Mouse (Mus musculus) liver, embryonic 16.5 days (tissue): ENCODE results near the gene Kcnk18. TPM values are rescaled to one million over a fixed set of nuclear protein-coding genes. Genes with fewer than 3 reads are reported as not detected.

Source experiments
- ATAC-seq: fragments of 200-750 bp; cut with Nextera tagmentation; 2 replicates; pipeline ENCODE4 v1.8.0; 2017; ENCODE audit warnings: low read depth, mild to moderate bottlenecking, moderate number of reproducible peaks, moderate library complexity
- H3K27ac ChIP-seq: fragments of 300-500 bp; sonication (generic); 2 replicates; pipeline ENCODE4 v1.5.1; 2014; ENCODE audit warnings: mild to moderate bottlenecking, low read length
- H3K27me3 ChIP-seq: fragments of 300-500 bp; sonication (generic); 2 replicates; pipeline ENCODE4 v1.6.1; 2014; ENCODE audit warnings: low read depth, low read length, mixed read lengths; ENCODE audit not compliant: control insufficient read depth, insufficient read depth
- H3K36me3 ChIP-seq: fragments of 300-500 bp; sonication (generic); 2 replicates; pipeline ENCODE4 v1.6.1; 2014; ENCODE audit warnings: mild to moderate bottlenecking; ENCODE audit not compliant: control insufficient read depth, insufficient read depth
- H3K4me1 ChIP-seq: fragments of 300-500 bp; sonication (generic); 2 replicates; pipeline ENCODE4 v1.6.1; 2014; ENCODE audit warnings: low read depth, low read length, mixed read lengths; ENCODE audit not compliant: control insufficient read depth
- H3K4me2 ChIP-seq: fragments of 300-500 bp; sonication (generic); 2 replicates; pipeline ENCODE4 v1.6.1; 2014; ENCODE audit warnings: low read depth, low read length, mixed read lengths
- H3K4me3 ChIP-seq: fragments of 300-500 bp; sonication (generic); 2 replicates; pipeline ENCODE4 v1.5.1; 2014; ENCODE audit warnings: low read depth, mild to moderate bottlenecking, low read length
- H3K9ac ChIP-seq: fragments of 300-500 bp; sonication (generic); 2 replicates; pipeline ENCODE4 v1.6.1; 2014; ENCODE audit warnings: low read depth, low read length
- H3K9me3 ChIP-seq: fragments of 300-500 bp; sonication (generic); replicated peaks from 2 replicates; pipeline ENCODE4 v1.6.1; 2016; ENCODE audit warnings: low read length; ENCODE audit not compliant: control insufficient read depth
- WGBS: fragments of 180-500 bp; shearing (Covaris S2); extraction: QIAGEN DNeasy Blood & Tissue Kit; methylation state at CpG from one replicate; pipeline ENCODE4 v1.1.7; 2014; ENCODE audit not compliant: insufficient replicate concordance; 5-methylcytosine and 5-hydroxymethylcytosine counted together
- polyA plus RNA-seq: library from polyadenylated mRNA; unstranded; fragments of >200 nt; fragmentation: Nextera tagmentation; extraction: Ambion mirVana; gene quantifications from 2 replicates; pipeline ENCODE4 v1.2.1, GENCODE M21; 2015

Kcnk18 gene
- polyA plus RNA-seq, 1 experiment from 2014 or later: not detected

DNA sequence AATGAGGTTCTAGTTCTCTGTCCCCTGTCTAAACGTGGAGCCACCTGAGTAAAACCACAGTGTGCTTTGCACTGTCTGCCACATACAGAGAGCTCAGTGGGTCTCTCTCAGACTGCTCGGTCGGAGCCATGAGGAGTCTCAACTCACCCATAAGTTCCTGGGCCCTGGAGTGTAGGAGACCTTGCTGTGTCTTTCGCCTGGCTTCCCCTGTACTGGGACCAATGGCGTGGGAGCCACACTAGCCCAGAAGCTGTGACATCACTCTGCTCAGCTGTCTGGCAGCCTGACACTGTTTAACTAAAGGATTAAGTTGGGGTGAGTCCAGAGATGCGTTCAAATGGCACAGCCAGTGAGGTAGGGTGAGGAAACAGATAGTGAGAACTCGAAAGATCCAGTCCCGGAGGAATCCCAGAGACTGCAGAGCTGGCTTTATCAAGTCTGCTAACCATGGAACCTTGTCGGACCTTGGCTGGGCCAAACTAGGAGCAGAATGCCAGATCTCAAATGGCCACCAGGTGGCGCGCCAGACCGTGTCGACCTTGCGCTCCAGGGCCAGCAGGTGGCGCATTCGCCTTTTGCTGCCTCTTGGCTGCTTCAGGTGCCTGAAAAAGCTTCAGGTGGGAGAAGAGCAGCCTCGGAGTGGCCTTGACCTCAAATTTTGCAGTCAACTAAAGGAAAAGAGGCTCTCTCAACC lies 20.3 kb downstream of the Kcnk18 start:
- H3K27ac ChIP-seq: no peak overlapping the region
- no peaks in the 10 kb centered on the region for H3K9me3 ChIP-seq
- no peaks in the 10 kb centered on the region for H3K4me1 ChIP-seq
- H3K4me3 ChIP-seq: no peak overlapping the region
- no peak overlapping the region for H3K4me2 ChIP-seq
- H3K36me3 ChIP-seq: no peaks in the 10 kb centered on the region
- WGBS: 13% methylated on average over 17 of the region's 17 CpGs
- H3K9ac ChIP-seq: no peak overlapping the region
- H3K27me3 ChIP-seq: no peaks in the 10 kb centered on the region
- ATAC-seq: no peak

DNA sequence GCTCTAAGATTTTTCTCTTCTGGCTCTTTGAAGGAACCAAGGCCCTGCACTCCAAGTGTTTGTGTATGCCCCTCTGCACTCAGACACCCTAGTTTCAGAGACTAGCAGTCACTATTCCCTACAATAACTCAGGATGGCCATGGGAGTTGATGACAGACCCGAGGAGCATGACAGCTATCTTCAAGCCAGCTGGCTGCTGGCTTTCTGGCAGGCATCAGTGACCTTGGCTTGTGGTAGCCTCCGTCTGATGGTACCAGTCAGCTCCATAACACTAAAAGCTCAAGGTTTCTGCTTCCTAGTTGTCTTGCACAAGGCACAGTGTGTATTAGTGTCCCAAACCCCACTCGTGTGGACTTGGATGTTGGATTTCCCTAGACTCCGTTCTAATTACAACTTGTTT lies 23.0 kb downstream of the Kcnk18 start:
- no peak overlapping the region for H3K4me2 ChIP-seq
- no peak overlapping the region for H3K27ac ChIP-seq
- no peaks in the 10 kb centered on the region for H3K27me3 ChIP-seq
- ATAC-seq: no peak
- no peaks in the 10 kb centered on the region for H3K4me1 ChIP-seq
- 54% methylated on average over 4 of the region's 4 CpGs for WGBS
- no peak overlapping the region for H3K9ac ChIP-seq
- H3K4me3 ChIP-seq: no peak overlapping the region
- H3K36me3 ChIP-seq: no peaks in the 10 kb centered on the region
- no peaks in the 10 kb centered on the region for H3K9me3 ChIP-seq

DNA sequence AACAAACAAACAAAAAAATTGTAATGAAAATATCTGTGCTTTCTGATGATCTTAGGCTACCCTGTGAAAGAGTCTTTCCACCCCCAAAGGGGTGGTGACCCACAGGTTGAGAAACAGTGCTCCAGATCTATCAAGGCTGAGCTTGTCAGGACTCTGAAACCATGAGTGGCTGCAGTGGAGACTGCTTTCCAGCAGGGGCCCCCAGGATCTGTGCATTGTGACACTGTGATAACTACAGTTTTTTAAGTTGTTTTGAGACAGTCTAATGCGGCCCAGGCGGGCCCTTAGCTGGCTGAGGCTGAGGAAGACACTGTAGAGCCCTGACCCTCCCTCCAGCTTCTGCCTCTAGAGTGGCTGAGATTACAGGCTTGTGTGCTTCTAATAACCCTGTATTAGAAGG lies 24.0 kb downstream of the Kcnk18 start:
- H3K9me3 ChIP-seq: no peaks in the 10 kb centered on the region
- H3K27me3 ChIP-seq: no peaks in the 10 kb centered on the region
- H3K36me3 ChIP-seq: no peaks in the 10 kb centered on the region
- H3K4me1 ChIP-seq: no peaks in the 10 kb centered on the region
- no peak overlapping the region for H3K9ac ChIP-seq
- 34% methylated on average over 2 of the region's 2 CpGs for WGBS
- H3K27ac ChIP-seq: no peak overlapping the region
- no peak overlapping the region for H3K4me2 ChIP-seq
- no peak overlapping the region for H3K4me3 ChIP-seq
- ATAC-seq: no peak

DNA sequence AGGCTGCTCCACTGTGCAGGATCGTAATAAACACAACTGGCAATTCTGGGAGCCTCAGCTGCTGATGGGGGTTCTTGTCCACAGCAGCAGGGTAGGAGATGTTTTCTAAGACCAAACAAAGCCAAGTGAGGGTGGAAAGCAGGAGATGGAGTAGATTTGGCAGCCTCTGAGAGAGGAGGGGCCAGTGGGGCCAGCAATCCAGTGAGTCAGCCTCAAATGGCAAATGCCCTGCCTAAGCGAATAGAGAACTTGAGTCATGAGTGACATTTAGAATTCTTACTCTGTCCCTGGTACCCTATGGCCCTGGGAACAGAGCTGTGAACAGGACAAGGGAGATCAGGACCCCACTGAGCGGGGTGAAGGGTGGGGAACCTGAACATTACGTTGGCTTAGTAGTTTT lies 29.1 kb downstream of the Kcnk18 start:
- Histone ChIP-seq H3K36me3 (no peaks in the 10 kb centered on the region), H3K9me3 (no peaks in the 10 kb centered on the region), H3K27me3 (no peaks in the 10 kb centered on the region), H3K4me3 (no peak overlapping the region), H3K27ac (no peak overlapping the region), H3K4me2 (no peak overlapping the region), H3K9ac (no peak overlapping the region), H3K4me1 (no peaks in the 10 kb centered on the region)
- no peak for ATAC-seq
- WGBS: 44% methylated on average over 4 of the region's 4 CpGs

DNA sequence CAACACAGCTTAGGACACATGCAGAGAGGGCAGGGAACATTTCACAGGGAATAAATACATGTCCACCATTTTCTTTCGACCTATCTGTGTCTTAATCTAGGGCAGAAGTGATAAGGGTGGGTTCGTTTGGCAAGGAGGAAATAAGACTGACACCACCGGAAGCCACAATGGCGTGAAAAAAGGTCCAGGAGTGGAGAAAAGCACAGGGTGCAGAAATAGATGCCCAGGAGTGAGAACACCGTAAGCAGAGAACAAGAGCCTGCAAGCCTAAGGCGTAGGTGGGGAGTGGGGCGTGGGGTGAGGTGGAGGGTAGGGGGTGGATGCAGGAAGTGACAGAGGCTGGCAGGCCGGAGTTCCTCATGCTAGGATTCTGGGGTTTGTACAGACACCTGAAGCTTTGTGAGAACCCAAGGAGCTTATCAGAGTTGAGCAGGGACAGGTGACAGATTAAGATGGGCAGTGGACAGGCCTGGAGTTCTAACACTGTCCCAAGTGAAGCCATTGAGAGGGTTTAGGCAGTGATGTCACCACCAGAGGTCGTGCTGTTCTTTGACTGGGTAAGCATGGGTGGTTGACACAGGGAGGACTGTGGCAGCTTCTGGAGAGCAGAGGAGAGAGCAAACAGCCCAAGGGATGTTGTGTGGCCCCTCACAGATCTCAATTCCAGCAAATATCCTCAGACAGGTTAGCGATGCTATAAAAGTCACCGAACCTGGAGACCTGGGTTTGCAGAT lies 29.7 kb downstream of the Kcnk18 start:
- no peaks in the 10 kb centered on the region for H3K9me3 ChIP-seq
- 0 out of 2 replicates have a peak, but pooled peaks have one; percentile 21 for ATAC-seq
- H3K36me3 ChIP-seq: no peaks in the 10 kb centered on the region
- H3K9ac ChIP-seq: no peak overlapping the region
- WGBS: 21% methylated on average over 11 of the region's 11 CpGs
- no peaks in the 10 kb centered on the region for H3K27me3 ChIP-seq
- no peaks in the 10 kb centered on the region for H3K4me1 ChIP-seq
- no peak overlapping the region for H3K4me3 ChIP-seq
- H3K27ac ChIP-seq: no peak overlapping the region
- no peak overlapping the region for H3K4me2 ChIP-seq

DNA sequence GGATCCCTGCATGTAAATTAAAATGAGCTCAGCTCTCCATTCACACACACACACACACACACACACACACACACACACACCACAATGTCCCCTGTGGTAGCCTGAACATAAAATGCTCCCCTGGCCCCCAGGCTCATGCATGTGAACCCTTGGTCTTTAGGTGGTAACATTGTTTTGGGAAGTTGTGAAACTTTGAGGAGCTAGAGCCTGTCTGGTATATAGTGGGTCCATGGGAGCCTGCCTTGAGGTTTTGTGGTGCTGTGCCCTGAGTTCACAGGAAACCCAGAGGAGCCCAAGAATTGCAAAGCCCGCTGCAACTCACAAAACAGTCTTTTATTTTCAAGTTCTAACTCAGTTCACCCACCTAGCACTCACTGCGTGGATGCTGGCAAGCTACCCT lies 33.6 kb downstream of the Kcnk18 start:
- H3K36me3 ChIP-seq: no peaks in the 10 kb centered on the region
- 28% methylated on average over 2 of the region's 2 CpGs for WGBS

DNA sequence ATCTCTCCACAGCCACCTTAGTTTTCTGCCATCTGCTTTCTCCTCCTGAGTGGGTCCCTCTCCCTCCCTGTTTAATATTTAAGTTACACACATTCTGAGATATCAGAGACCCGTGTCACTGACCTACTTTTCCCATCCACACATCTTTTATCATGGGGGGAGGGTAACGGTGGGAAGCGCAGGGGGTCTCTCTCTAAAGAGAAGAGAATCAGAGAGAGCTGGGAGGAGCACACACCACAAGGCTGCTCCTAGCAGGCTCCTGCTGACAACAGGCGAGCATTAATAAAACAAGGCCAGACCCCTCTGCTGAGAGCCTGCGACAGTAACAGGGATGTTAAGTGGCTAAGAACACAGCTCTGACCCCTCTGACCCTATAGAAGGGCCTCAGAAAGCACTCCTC lies 40.6 kb downstream of the Kcnk18 start:
- H3K27me3 ChIP-seq: peaks cover 10% of the 10 kb centered on the region
- WGBS: 50% methylated on average over 5 of the region's 5 CpGs

More for the DNA sequence above, 33.6 kb downstream of the Kcnk18 start:
- H3K9me3 ChIP-seq: no peaks in the 10 kb centered on the region
- H3K4me1 ChIP-seq: no peaks in the 10 kb centered on the region
- H3K9ac ChIP-seq: no peak overlapping the region
- H3K27ac ChIP-seq: no peak overlapping the region
- H3K27me3 ChIP-seq: no peaks in the 10 kb centered on the region
- no peak overlapping the region for H3K4me2 ChIP-seq
- H3K4me3 ChIP-seq: no peak overlapping the region
- no peak for ATAC-seq

DNA sequence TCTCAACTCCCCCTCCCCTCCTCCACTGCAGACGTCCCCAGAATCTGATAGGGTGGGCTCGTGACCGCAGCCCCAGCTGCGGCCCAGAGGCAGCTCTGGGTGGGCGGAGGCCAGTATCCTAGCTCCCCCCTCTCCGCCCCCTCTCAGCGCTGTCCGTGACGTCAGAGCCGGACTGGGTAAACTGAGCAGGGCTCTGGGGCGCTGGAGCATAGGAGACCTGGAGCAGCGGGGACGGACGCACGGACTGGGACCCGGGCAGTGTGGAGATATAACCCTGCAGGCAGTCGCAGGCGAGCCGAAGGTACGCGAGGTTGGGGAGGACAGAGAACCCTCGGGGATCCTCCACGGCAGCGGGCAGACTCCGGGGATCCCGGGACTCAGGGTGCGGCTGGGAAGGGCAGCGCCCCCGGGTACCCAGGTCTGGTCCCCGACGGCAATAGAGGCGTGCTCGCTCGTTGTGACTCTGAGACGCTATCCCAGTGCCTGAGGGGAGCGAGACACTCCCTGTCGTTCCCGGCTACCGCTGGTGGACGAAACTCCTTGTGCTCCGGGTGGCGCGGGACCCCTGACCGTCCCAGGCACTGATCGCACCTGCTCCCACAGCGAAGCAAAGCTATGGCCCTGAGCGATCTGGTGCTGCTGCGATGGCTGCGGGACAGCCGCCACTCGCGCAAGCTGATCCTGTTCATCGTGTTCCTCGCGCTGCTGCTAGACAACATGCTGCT lies 41.9 kb downstream of the Kcnk18 start, which contains the start of gene Slc18a2:
TSS of gene Slc18a2 (plus strand) at position 179 of the 725 bp plus-strand sequence.
- H3K9ac ChIP-seq: no peak within 1 kb of the TSS
- H3K4me1 ChIP-seq: no peaks in the 10 kb centered on the region
- under 1% methylated on average over 55 of the region's 55 CpGs for WGBS
- H3K27ac ChIP-seq: no peak within 1 kb of the TSS
- H3K36me3 ChIP-seq: no peaks in the 10 kb centered on the region
- ATAC-seq: peak; percentile 56
- H3K4me3 ChIP-seq: peak within 1 kb of the TSS; percentile 32
- H3K9me3 ChIP-seq: no peaks in the 10 kb centered on the region
- H3K27me3 ChIP-seq: peaks cover 10% of the 10 kb centered on the region
- peak within 1 kb of the TSS; percentile 40 for H3K4me2 ChIP-seq

More for the DNA sequence above, 40.6 kb downstream of the Kcnk18 start:
- no peak for ATAC-seq
- no peaks in the 10 kb centered on the region for H3K36me3 ChIP-seq
- no peak overlapping the region for H3K27ac ChIP-seq
- H3K4me2 ChIP-seq: no peak overlapping the region
- H3K9me3 ChIP-seq: no peaks in the 10 kb centered on the region
- H3K4me3 ChIP-seq: no peak overlapping the region
- no peak overlapping the region for H3K9ac ChIP-seq
- no peaks in the 10 kb centered on the region for H3K4me1 ChIP-seq
